Mouse (Mus musculus): ENCODE data around the gene Elp1. TPM values are rescaled to one million over a fixed set of nuclear protein-coding genes. Genes with fewer than 3 reads are reported as not detected.

Elp1 gene
- total and polyA plus RNA-seq, 2 experiments: 6.4 to 8.1 TPM

GRCm38 (mm10) chr4:56768913-56769312 is 33.2 kb downstream of the Elp1 start:
- DNase-seq (ENCODE audit: extremely low read depth, low read depth, low spot score): no peak
- no peaks in the 10 kb centered on the region for H3K4me1 ChIP-seq (ENCODE audit: control insufficient read depth, insufficient read depth, low read length)
- H3K27me3 ChIP-seq (ENCODE audit: control insufficient read depth, insufficient read depth, low read length): no peaks in the 10 kb centered on the region
- no peaks in the 10 kb centered on the region for H3K79me2 ChIP-seq (ENCODE audit: control insufficient read depth, insufficient read depth, low read length)
- no peak overlapping the region for H3K27ac ChIP-seq (replicated peaks; ENCODE audit: insufficient read depth, low read depth, low read length)
- WGBS: 69% methylated on average over 7 of the region's 7 CpGs
- H3K4me3 ChIP-seq (ENCODE audit: insufficient read depth, low read depth, low read length): no peak overlapping the region
- no peak overlapping the region for H3K9ac ChIP-seq (ENCODE audit: low read depth, low read length)
- TF ChIP-seq CTCF (IDR thresholded peaks at IDR 0.05; ENCODE audit: low read depth, low read length) (no peak), POLR2A (IDR thresholded peaks at IDR 0.05; ENCODE audit: extremely low read depth, insufficient read depth, low read length) (no peak)
- H3K36me3 ChIP-seq (ENCODE audit: control insufficient read depth, insufficient read depth, low read length): peaks cover 66% of the 10 kb centered on the region

DNA sequence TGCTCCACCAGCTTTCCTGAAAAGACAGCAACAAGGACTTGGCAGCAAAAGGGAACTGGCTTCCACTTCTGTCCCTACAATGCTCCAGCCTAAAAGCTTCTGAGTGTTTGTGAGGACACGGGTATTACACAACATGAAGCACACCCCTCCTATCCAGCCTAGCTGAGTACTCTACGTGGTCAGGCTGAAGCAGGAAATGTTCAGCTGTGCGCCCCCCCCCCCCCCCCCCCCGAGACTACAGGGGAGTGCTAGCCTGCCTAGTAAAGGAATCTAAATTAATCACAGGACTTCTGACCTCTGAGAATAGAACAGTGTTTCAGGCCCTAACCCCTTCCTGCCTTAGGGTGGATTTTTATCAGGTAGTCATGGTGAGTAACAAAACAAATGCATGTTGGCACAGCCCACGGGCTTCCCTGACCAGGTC is 34.3 kb downstream of the Elp1 start:
- Histone ChIP-seq H3K27me3 (ENCODE audit: control insufficient read depth, insufficient read depth, low read length) (no peaks in the 10 kb centered on the region), H3K27ac (replicated peaks; ENCODE audit: insufficient read depth, low read depth, low read length) (no peak overlapping the region), H3K9ac (ENCODE audit: low read depth, low read length) (no peak overlapping the region), H3K4me3 (ENCODE audit: insufficient read depth, low read depth, low read length) (no peak overlapping the region), H3K4me1 (ENCODE audit: control insufficient read depth, insufficient read depth, low read length) (no peaks in the 10 kb centered on the region), H3K36me3 (ENCODE audit: control insufficient read depth, insufficient read depth, low read length) (peaks cover 63% of the 10 kb centered on the region), H3K79me2 (ENCODE audit: control insufficient read depth, insufficient read depth, low read length) (no peaks in the 10 kb centered on the region)
- TF ChIP-seq CTCF (IDR thresholded peaks at IDR 0.05; ENCODE audit: low read depth, low read length) (no peak), POLR2A (IDR thresholded peaks at IDR 0.05; ENCODE audit: extremely low read depth, insufficient read depth, low read length) (no peak)
- 61% methylated on average over 5 of the region's 5 CpGs for WGBS
- DNase-seq (ENCODE audit: extremely low read depth, low read depth, low spot score): no peak

- Histone ChIP-seq H3K27ac (replicated peaks; ENCODE audit: insufficient read depth, low read depth, low read length) (no peak overlapping the region), H3K36me3 (ENCODE audit: control insufficient read depth, insufficient read depth, low read length) (peaks cover 59% of the 10 kb centered on the region), H3K9ac (ENCODE audit: low read depth, low read length) (no peak overlapping the region), H3K4me1 (ENCODE audit: control insufficient read depth, insufficient read depth, low read length) (no peaks in the 10 kb centered on the region), H3K79me2 (ENCODE audit: control insufficient read depth, insufficient read depth, low read length) (no peaks in the 10 kb centered on the region), H3K4me3 (ENCODE audit: insufficient read depth, low read depth, low read length) (no peak overlapping the region), H3K27me3 (ENCODE audit: control insufficient read depth, insufficient read depth, low read length) (no peaks in the 10 kb centered on the region)
- TF ChIP-seq CTCF (IDR thresholded peaks at IDR 0.05; ENCODE audit: low read depth, low read length) (no peak), POLR2A (IDR thresholded peaks at IDR 0.05; ENCODE audit: extremely low read depth, insufficient read depth, low read length) (no peak)
- no peak for DNase-seq (ENCODE audit: extremely low read depth, low read depth, low spot score)
- 97% methylated on average over 1 of the region's 1 CpGs for WGBS
These were observed 44.4 kb downstream of the Elp1 start for GRCm38 (mm10) chr4:56757693-56758092.

DNA sequence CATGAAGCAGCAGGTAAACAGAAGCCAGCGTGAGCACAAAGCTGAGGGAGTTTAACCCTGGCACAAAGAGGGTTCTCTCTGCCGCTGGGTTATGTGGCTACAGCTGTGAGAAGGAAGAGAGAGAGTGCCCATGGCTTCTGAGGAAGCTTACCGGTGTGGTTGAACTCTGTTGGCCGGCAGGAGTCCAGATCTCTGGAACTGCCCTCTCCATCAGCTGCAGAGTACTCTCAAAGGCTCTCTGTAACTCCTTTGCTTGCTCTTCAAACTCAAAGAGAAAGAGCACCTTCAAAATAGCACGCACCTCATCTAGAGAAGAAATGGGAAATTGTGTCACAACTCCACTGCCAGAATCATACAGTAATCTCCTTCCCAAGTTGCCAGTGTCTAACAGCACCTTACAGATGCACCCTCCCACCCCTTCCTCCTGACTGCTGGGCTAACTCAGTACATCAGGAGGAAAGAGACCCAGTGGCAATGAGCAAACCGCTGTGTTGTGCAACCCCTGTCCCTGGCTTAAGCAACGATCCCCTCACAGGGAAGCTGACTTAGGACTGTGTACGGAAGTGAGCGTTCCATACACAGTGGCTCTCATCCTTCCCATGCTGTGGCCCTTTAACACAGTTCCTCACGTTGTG is 45.0 kb downstream of the Elp1 start:
- Histone ChIP-seq H3K79me2 (ENCODE audit: control insufficient read depth, insufficient read depth, low read length) (no peaks in the 10 kb centered on the region), H3K27ac (replicated peaks; ENCODE audit: insufficient read depth, low read depth, low read length) (no peak overlapping the region), H3K9ac (ENCODE audit: low read depth, low read length) (no peak overlapping the region), H3K4me1 (ENCODE audit: control insufficient read depth, insufficient read depth, low read length) (no peaks in the 10 kb centered on the region), H3K4me3 (ENCODE audit: insufficient read depth, low read depth, low read length) (no peak overlapping the region), H3K36me3 (ENCODE audit: control insufficient read depth, insufficient read depth, low read length) (peaks cover 61% of the 10 kb centered on the region), H3K27me3 (ENCODE audit: control insufficient read depth, insufficient read depth, low read length) (no peaks in the 10 kb centered on the region)
- DNase-seq (ENCODE audit: extremely low read depth, low read depth, low spot score): peak; percentile 20
- TF ChIP-seq CTCF (IDR thresholded peaks at IDR 0.05; ENCODE audit: low read depth, low read length): no peak
- TF ChIP-seq POLR2A (IDR thresholded peaks at IDR 0.05; ENCODE audit: extremely low read depth, insufficient read depth, low read length): no peak
- 78% methylated on average over 10 of the region's 10 CpGs for WGBS

DNA sequence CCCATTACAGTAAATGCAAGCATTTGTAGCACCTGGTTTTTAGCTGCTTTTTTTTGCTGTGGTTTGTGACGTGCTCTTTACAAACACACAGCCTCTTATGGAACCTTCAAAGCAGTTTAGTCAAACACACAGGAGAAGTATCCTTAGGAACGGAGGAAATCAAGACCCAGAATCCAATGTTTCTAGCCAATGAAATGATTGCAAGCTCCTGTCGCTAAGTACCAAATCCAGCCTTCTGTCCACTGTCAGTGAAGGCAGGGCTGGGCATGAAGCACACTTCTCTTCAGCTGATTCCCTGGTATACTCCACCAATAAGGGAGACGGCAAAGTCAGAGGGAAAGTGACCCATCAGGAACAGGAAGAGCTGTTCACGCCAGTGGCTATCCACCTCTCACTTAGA is 46.1 kb downstream of the Elp1 start:
- Histone ChIP-seq H3K79me2 (ENCODE audit: control insufficient read depth, insufficient read depth, low read length) (no peaks in the 10 kb centered on the region), H3K27me3 (ENCODE audit: control insufficient read depth, insufficient read depth, low read length) (no peaks in the 10 kb centered on the region), H3K4me1 (ENCODE audit: control insufficient read depth, insufficient read depth, low read length) (no peaks in the 10 kb centered on the region), H3K27ac (replicated peaks; ENCODE audit: insufficient read depth, low read depth, low read length) (no peak overlapping the region), H3K36me3 (ENCODE audit: control insufficient read depth, insufficient read depth, low read length) (peaks cover 66% of the 10 kb centered on the region), H3K9ac (ENCODE audit: low read depth, low read length) (no peak overlapping the region), H3K4me3 (ENCODE audit: insufficient read depth, low read depth, low read length) (no peak overlapping the region)
- no peak for TF ChIP-seq POLR2A (IDR thresholded peaks at IDR 0.05; ENCODE audit: extremely low read depth, insufficient read depth, low read length)
- no peak for TF ChIP-seq CTCF (IDR thresholded peaks at IDR 0.05; ENCODE audit: low read depth, low read length)
- no peak for DNase-seq (ENCODE audit: extremely low read depth, low read depth, low spot score)
- WGBS: 93% methylated on average over 5 of the region's 5 CpGs

- no peaks in the 10 kb centered on the region for H3K4me1 ChIP-seq (ENCODE audit: control insufficient read depth, insufficient read depth, low read length)
- TF ChIP-seq POLR2A (IDR thresholded peaks at IDR 0.05; ENCODE audit: extremely low read depth, insufficient read depth, low read length): no peak
- TF ChIP-seq CTCF (IDR thresholded peaks at IDR 0.05; ENCODE audit: low read depth, low read length): no peak
- peaks cover 27% of the 10 kb centered on the region for H3K36me3 ChIP-seq (ENCODE audit: control insufficient read depth, insufficient read depth, low read length)
- H3K79me2 ChIP-seq (ENCODE audit: control insufficient read depth, insufficient read depth, low read length): no peaks in the 10 kb centered on the region
- no peak for DNase-seq (ENCODE audit: extremely low read depth, low read depth, low spot score)
- 95% methylated on average over 9 of the region's 9 CpGs for WGBS
- H3K27ac ChIP-seq (replicated peaks; ENCODE audit: insufficient read depth, low read depth, low read length): no peak overlapping the region
- H3K4me3 ChIP-seq (ENCODE audit: insufficient read depth, low read depth, low read length): no peak overlapping the region
- H3K27me3 ChIP-seq (ENCODE audit: control insufficient read depth, insufficient read depth, low read length): no peaks in the 10 kb centered on the region
- H3K9ac ChIP-seq (ENCODE audit: low read depth, low read length): no peak overlapping the region
These were observed 54.7 kb downstream of the Elp1 start for GRCm38 (mm10) chr4:56747456-56747855.
